ENCODE assay signal across 14 mouse cellular contexts in genomic region chr2:93427000-93427715, GRCm38 (mm10). TPM values are rescaled to one million over a fixed set of nuclear protein-coding genes. Genes with fewer than 3 reads are reported as not detected.
DNase-seq lines count a peak whose midpoint lies in the region; ATAC-seq and TF ChIP-seq lines count a peak whose summit lies in the region.
"Had no signal": no experiment of that assay in that cellular context is flagged by ENCODE, and none has a peak within 500 bp of the region (broad histone marks: within the 10 kb centered on the region; RNA-seq: fewer than 3 reads in every experiment).

No protein-coding gene starts in this region.

- intact Hi-C loops in gastrocnemius, postnatal 14 days (cut with DNase I; ENCODE audit: low total_unique reads), result no loop called here

- no peak overlapping the region for H3K4me2 ChIP-seq in stomach, embryonic 16.5 days (ENCODE audit: low read depth, low read length)
- H3K4me2 ChIP-seq in stomach, postnatal 0 days (replicated peaks; ENCODE audit: low read depth), result no peak overlapping the region
- H3K4me2 ChIP-seq in limb, embryonic 11.5 days (ENCODE audit: low read depth, severe bottlenecking), result no peak overlapping the region
- H3K4me2 ChIP-seq: hindbrain, embryonic 14.5 days; liver, embryonic 13.5 days; midbrain, embryonic 15.5 days; neural tube, embryonic 15.5 days had no signal

- H3K36me3 ChIP-seq in stomach, embryonic 16.5 days (ENCODE audit: control insufficient read depth, insufficient read depth, low read length), result no peaks in the 10 kb centered on the region
- no peaks in the 10 kb centered on the region for H3K36me3 ChIP-seq in stomach, postnatal 0 days (ENCODE audit: control insufficient read depth, insufficient read depth, low read length)
- H3K36me3 ChIP-seq in limb, embryonic 11.5 days (ENCODE audit: control insufficient read depth, insufficient read depth, low read length), result no peaks in the 10 kb centered on the region
- H3K36me3 ChIP-seq: heart, embryonic 10.5 days; midbrain, embryonic 15.5 days; neural tube, embryonic 15.5 days had no signal

- no peak for TF ChIP-seq EP300 in stomach, postnatal 0 days (optimal IDR thresholded peaks at IDR 0.05)

- H3K9ac ChIP-seq in stomach, embryonic 16.5 days (ENCODE audit: low read length), result 0 out of 2 replicates have a peak overlapping the region, but pooled peaks have one; percentile 14
- H3K9ac ChIP-seq in stomach, postnatal 0 days (ENCODE audit: low read length), result no peak overlapping the region
- peak overlapping the region; percentile 17; the same call in 1 of the 2 replicates for H3K9ac ChIP-seq in limb, embryonic 11.5 days (ENCODE audit: low read length)
- H3K9ac ChIP-seq: hindbrain, embryonic 14.5 days; liver, embryonic 13.5 days; midbrain, embryonic 15.5 days; neural tube, embryonic 15.5 days had no signal

- WGBS in stomach, embryonic 16.5 days, result 57% methylated on average over 8 of the region's 8 CpGs
- WGBS in stomach, postnatal 0 days, result 64% methylated on average over 8 of the region's 8 CpGs
- WGBS in limb, embryonic 11.5 days, result 60% methylated on average over 8 of the region's 8 CpGs

- no peak overlapping the region for H3K27ac ChIP-seq in stomach, embryonic 16.5 days (ENCODE audit: low read length)
- no peak overlapping the region for H3K27ac ChIP-seq in stomach, postnatal 0 days (replicated peaks)
- no peak overlapping the region for H3K27ac ChIP-seq in limb, embryonic 11.5 days (replicated peaks; ENCODE audit: low read depth, low read length)
- H3K27ac ChIP-seq: heart, embryonic 10.5 days; hindbrain, embryonic 14.5 days; liver, embryonic 13.5 days; midbrain, embryonic 15.5 days; neural tube, embryonic 15.5 days had no signal

- peaks cover 22% of the 10 kb centered on the region for H3K4me1 ChIP-seq in stomach, embryonic 16.5 days (ENCODE audit: control insufficient read depth, insufficient read depth, low read length)
- H3K4me1 ChIP-seq in stomach, postnatal 0 days (replicated peaks; ENCODE audit: control insufficient read depth, insufficient read depth), result no peaks in the 10 kb centered on the region
- H3K4me1 ChIP-seq in limb, embryonic 11.5 days (ENCODE audit: control insufficient read depth, insufficient read depth, low read length), result peaks cover 2% of the 10 kb centered on the region; the same call in 1 of the 2 replicates
- H3K4me1 ChIP-seq: midbrain, embryonic 15.5 days had no signal

- no peaks in the 10 kb centered on the region for H3K27me3 ChIP-seq in stomach, embryonic 16.5 days (ENCODE audit: control insufficient read depth, insufficient read depth, low read length)
- no peaks in the 10 kb centered on the region for H3K27me3 ChIP-seq in stomach, postnatal 0 days (ENCODE audit: control insufficient read depth, insufficient read depth, low read length)
- no peaks in the 10 kb centered on the region for H3K27me3 ChIP-seq in limb, embryonic 11.5 days (ENCODE audit: control insufficient read depth, insufficient read depth, low read length)
- H3K27me3 ChIP-seq: liver, embryonic 13.5 days; neural tube, embryonic 15.5 days had no signal

- H3K9me3 ChIP-seq in stomach, embryonic 16.5 days (replicated peaks; ENCODE audit: control insufficient read depth, low read length), result no peaks in the 10 kb centered on the region
- no peaks in the 10 kb centered on the region for H3K9me3 ChIP-seq in stomach, postnatal 0 days (ENCODE audit: control insufficient read depth, low read length)
- H3K9me3 ChIP-seq in limb, embryonic 11.5 days (ENCODE audit: control insufficient read depth, low read length), result no peaks in the 10 kb centered on the region
- H3K9me3 ChIP-seq: heart, embryonic 10.5 days; liver, embryonic 13.5 days; midbrain, embryonic 15.5 days; neural tube, embryonic 15.5 days had no signal

- no peak for TF ChIP-seq CTCF in stomach, postnatal 0 days (IDR thresholded peaks at IDR 0.05; ENCODE audit: low read depth)

- no peak overlapping the region for H3K4me3 ChIP-seq in stomach, embryonic 16.5 days (replicated peaks; ENCODE audit: low read length)
- H3K4me3 ChIP-seq in stomach, postnatal 0 days (ENCODE audit: low read depth, low read length), result no peak overlapping the region
- no peak overlapping the region for H3K4me3 ChIP-seq in limb, embryonic 11.5 days (ENCODE audit: low read depth, low read length)
- H3K4me3 ChIP-seq: heart, embryonic 10.5 days; layer of hippocampus, adult 2 months; liver, embryonic 13.5 days; midbrain, embryonic 15.5 days; neural tube, embryonic 15.5 days had no signal

- DNase-seq in stomach, postnatal 0 days (ENCODE audit: low spot score), result no peak
- no peak for DNase-seq in limb, embryonic 11.5 days (ENCODE audit: low spot score)
- DNase-seq in left cerebral cortex, adult 8-10 months (ENCODE audit: low spot score in 2 of 2), result no peak
- no peak for DNase-seq in gastrocnemius, postnatal 14 days
- DNase-seq in kidney, postnatal 10 days, result no peak
- DNase-seq: cerebellum, adult 11-12 months; liver, embryonic 13.5 days had no signal

- ATAC-seq in stomach, embryonic 16.5 days (ENCODE audit: insufficient read depth, low FRiP score), result no peak
- ATAC-seq in stomach, postnatal 0 days (ENCODE audit: low FRiP score, low TSS enrichment), result no peak
- ATAC-seq in activated CD4-positive, CD25-positive, alpha-beta regulatory T cell, adult 4 months, result peak; percentile 38
- no peak for ATAC-seq in limb, embryonic 11.5 days (ENCODE audit: insufficient number of reproducible peaks, low FRiP score, low TSS enrichment, low read depth)
- ATAC-seq: midbrain, embryonic 15.5 days had no signal

RNA-seq across cellular contexts. Expression of gene Cd82, which starts 35.8 kb away (rescaled TPM):
- 112 and 127 TPM in 2 replicates for polyA plus RNA-seq in stomach, embryonic 16.5 days (2015; fragmentation: Nextera tagmentation; extraction: Ambion mirVana)
- 93.5 and 105 TPM in 2 replicates for polyA plus RNA-seq in stomach, postnatal 0 days (2015; fragmentation: Nextera tagmentation; extraction: Ambion mirVana)
- polyA plus RNA-seq in activated CD4-positive, CD25-positive, alpha-beta regulatory T cell, adult 4 months (2017; shearing (Covaris generic)), result 100 to 1,000 TPM; 408 to 719 TPM
- polyA plus RNA-seq in limb, embryonic 11.5 days (2014; fragmentation: Nextera tagmentation; extraction: Ambion mirVana), result 5.4 and 6.0 TPM in 2 replicates
- 10 to 100 TPM; 22.9 to 31.8 (median 25.6) TPM for total RNA-seq in left cerebral cortex, adult 8-10 months (2022)
- 10 to 100 TPM; 15.6 to 26.3 TPM for total RNA-seq in gastrocnemius, postnatal 14 days (2021)

Comparison
In these comparisons a context has a peak if more than half of its experiments do, and no peak if none do; other contexts are left out.
1. RNA of gene Cd82, which starts 35.8 kb away (polyA plus RNA-seq): 408 to 719 TPM in activated CD4-positive, CD25-positive, alpha-beta regulatory T cell, adult 4 months, 112 to 127 TPM in stomach, embryonic 16.5 days and 93.5 to 105 TPM in stomach, postnatal 0 days; 5.4 to 6.0 TPM in limb, embryonic 11.5 days; every median in the first group is over 10 times any median in the second.